Mouse (Mus musculus) left cerebral cortex, adult 8-10 months (tissue): Measurements from ENCODE around the gene Mast1. TPM values are rescaled to one million over a fixed set of nuclear protein-coding genes. Genes with fewer than 3 reads are reported as not detected.

ENCODE experiments used
- DNase-seq, 2 experiments: peaks; one replicate each; pipeline ENCODE4 v3.0.0; 2022; ENCODE audit warnings: low spot score in 2 of 2
- total RNA-seq, 4 experiments: library from RNA; stranded (reverse); gene quantifications; 2 replicates each; pipeline ENCODE4 v1.2.4; 2022

Mast1 gene
- total RNA-seq, 4 experiments from 2014 or later, result 69.1 to 76.7 (median 74.1) TPM

DNA sequence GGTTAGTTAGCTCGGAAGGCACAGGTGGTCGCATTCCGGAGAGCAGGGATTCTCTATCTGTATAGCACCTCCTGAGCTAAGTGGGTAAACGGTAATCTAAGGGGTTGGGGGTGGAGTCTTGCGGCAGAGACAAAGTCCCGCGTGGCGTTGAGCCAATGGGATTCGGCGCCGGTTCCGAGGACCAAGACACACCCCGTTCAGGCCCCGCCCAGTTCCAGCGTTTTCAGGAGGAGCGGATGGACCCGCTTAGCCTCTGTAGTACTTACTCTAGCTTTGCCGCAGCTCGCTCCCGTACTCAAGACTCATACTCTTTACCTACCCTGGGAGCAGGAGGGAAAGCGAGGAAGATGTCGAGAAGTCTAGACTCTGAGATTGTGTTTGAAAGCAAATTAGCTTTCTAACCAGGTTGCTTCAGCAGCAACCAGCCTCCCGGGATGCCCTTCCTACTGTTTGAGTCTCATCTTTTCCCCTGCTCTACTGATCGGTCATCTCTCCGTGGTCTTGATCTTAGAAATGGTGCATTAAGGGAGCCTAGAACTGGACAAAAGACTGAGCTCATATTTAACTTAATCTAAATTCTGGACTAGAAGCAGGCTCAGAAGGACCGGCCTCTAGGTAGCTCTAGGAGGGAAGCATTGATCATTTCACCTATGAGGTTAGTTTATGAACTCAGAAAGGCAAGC is 7.5 kb upstream of the Mast1 start:
- DNase-seq, result peak in 1 of 2 experiments; percentile 77

DNA sequence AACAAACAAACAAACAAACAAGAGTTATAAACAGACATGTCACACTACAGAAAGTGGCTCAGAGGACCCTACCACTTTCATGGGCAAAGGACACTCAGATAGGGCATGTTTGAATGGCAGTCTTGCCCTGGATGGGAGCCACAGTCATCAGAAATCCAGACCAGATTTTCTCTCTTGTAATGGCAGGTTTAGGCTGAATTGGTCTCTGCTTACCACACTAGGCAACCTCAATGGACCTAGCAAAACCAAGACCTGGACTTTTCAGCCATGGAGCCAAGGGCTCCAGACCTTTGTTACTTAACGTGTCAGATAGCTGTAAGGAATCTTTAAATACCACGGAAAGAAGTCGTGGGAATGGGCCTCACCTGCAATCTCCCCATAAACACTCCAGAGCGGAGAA is 6.5 kb upstream of the Mast1 start:
- no peak for DNase-seq

DNA sequence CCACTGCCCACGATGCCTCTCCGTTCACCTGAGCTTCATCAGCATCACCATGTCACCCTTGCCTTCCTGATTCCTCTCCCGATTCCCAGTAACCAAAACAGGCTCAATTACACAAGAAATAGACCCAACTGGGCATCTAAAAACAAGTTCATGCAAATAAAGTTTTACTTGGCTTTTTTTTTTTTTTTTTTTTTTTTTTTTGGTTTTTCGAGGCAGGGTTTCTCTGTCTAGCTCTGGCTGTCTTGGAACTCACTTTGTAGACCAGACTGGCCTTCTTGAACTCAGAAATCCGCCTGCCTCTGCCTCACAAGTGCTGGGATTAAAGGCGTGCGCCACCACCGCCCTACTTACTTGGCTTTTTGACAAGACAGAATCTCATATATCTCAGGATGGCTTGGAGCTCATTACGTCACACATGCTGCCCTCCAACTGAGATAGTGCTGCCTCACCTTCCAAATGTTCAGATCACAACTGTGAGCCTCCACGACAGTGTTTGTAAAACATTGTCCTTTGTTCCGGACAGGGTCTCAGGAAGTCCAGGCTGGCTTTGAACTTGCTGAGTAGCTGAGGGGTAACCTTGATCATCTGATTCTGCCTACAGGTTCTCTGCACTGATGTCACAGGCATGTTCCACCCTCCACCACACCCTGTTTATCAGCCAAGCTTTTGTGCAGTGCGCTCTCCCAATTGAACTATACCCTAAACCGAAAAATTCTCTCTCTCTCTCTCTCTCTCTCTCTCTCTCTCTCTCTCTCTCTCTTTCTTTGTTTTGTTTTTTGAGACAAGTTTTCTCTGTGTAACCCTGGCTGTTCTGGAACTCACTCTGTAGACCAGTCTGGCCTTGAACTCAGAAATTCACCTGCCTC is 694 bp upstream of the Mast1 start:
- DNase-seq, result no peak

DNA sequence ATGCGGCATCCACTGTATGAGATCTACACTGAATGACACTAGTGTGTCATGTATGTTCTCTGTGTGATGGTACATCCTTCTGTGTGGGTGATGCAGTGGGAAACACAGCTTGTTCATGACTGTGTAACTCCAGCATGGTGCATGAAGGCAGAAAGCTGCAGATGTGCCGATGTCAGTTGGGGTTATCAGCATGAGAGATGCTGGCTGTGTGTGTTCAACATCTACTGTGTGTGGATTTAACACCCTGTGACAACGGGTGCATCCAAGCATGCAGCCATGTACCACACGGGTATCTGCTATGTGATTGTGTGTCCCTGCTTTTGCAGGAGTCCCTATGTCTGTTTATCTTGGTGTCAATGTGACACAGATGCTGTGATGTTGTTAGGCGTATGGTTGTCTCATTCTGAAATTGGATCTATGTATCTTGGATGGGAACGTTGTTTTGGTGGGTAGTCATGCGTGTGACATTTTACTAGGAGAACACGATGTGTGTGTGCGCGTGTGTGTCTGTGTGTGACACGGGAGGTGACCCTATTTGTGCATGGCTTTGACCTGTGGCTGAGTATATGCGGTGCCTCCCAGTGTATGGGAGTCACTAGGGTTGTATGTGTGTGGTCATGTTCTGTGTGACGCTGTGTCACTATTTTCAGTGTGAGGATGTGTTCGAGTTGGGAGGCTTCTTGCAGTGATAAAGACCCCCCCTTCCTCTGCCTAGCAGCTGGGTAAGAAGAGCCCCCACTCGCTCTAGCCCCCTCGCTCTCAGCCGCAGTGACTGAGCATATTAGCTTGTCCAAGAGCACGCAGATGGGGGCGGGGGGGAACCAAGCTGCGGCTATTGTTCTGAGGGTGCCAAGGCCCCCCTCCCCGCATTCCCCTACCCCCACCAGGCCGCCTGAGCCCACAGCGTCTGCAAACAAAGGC is 858 bp downstream of the Mast1 start:
- no peak for DNase-seq

DNA sequence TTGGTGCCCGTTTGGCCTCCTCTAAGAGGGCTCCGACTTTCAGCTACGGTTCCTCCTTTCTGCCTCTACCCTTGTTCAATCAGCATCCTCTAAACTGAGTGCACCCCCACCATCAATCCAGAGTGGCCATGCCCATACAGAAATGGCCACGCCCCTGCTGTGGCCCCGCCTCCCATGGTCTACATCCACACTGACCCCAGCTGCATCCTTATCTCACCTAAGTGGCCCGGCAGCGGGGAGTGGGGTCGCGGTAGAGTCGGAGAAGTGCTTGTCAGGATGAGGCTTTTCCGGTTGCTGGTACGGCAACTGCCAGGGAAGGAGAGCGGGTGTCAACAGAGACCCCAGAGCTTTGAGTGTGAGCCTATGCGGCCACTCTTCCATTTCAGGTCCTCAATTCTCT is 1.7 kb downstream of the Mast1 start:
- DNase-seq, result no peak

DNA sequence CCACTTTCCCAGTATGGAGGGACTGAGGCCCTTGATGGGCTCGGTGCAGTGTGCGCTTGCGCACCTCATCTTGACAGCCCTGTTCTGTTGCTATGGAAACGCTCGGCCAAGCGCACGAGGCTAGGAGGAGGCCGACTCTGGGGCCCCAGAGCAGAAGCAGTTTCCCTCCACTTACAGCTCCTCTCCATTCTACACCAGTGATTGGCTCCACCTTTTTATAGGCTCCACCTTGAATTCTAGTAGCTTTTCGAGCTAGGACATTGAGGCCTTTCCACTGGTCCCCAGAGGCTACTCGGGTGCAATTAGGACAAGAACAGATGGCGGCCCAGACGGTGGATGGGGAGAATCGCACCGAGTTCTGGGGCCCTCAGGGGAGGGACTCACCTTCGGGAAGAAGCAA is 2.3 kb downstream of the Mast1 start:
- DNase-seq, result peak in 1 of 2 experiments; percentile 55

DNA sequence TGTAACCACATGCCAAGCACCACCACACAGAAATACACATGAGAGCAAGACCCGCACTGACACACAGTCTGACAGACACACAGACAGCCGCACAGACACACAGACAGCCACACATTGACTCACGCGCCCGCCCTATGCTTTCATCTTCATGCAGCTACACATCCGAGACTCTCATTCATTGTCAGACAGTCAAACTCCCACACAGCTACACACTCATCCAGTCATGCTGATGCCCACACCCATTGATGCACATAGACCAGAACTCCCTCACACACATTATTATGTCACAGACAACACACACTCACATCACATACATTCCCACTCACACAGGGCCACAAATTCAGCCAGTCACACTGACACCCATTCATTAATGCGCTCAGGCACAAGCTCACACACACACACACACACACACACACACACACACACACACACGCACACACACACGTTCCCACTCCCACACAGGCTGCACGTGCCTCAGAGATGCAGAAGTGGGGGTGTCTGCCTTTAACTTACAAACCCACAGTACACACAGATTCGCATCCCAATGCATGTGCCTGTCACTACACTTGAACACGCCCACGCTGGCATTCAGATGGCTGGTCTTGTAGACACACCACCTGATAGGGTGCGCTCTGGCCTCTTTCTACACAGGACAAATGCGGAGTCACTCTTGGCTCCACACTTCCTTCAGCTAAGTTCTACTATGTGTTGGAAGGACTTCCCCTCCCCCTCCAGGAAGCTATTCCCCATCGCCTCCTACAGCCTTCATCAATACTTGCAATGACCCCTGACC is 3.2 kb downstream of the Mast1 start:
- DNase-seq, result peak in 1 of 2 experiments; percentile 68

DNA sequence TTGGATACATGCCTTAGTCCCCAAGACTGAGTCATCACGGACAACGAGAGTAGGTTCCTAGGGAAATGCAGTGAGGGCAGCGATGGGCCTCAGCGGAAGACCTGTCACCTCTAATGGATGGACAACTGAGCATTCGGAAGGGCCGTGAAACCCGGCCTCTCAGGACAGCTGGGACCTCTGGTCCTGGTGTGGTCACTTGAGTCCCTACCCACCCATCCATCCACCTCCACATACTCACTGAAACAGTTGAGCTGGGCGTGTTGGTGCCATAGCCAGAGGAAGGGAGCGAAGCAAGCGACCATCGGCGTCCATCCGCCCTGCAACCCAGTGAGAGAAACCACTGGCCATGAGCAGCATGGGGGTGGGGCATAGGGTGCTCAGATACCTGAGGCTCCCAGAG is 6.6 kb downstream of the Mast1 start:
- no peak for DNase-seq

DNA sequence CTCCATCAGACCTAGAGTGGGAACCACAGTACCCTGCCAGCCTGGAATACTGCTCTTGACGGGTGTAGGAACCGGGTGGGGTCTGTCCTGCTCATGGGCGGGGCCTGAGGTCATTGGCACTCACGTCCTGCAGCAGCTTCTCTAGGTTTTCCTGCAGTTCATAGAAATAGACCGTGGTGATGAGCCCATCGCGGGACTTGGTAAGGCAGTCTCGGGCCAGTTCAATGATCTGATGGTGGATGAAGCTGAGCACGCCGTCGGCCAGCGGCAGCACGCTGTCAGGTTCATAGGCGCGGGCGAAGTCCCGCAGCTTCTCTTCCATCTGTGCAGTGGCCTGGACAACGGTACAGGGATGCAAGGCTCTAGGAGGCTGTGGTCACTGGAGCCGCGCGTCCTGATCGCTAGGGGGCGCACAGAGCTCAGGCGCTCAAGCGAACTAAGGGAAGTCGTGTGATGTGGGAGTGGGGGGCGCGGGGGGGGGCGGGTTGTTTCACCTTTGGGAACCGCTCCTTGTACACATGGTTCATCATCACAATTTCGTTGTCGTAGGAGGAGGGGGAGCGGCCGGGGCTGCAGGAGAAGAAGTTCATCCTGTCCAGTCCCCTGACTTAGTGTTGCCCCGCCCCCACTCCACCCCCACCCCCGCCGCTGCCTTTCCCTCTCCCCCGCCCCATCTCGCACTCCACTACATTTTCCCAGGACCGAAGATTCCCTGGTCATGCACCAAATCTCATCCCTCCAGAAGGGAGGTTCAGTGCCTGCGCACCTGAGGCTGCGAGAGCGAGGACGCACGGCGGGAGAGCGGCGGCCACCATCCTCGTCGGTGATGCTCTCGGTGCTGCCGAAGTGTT is 8.5 kb downstream of the Mast1 start:
- DNase-seq, result no peak

DNA sequence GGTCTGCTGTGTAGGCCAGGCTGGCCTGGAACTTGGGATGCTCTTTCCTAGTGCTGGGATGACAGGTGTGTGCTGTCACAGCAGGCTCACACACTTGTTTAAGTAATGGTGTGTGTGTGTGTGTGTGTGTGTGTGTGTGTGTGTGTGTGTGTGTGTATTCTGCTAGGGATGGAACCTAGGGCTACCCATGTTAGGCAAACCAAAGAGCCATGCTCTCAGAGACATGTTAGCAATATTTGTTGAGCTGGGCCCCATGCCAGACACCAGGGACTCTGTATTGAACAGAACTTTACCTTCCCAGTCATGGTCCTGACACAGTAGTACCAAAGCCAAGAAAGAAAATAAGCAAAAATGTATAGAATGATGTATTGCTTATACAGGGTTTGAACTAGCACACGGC is 9.6 kb downstream of the Mast1 start:
- DNase-seq, result no peak

DNA sequence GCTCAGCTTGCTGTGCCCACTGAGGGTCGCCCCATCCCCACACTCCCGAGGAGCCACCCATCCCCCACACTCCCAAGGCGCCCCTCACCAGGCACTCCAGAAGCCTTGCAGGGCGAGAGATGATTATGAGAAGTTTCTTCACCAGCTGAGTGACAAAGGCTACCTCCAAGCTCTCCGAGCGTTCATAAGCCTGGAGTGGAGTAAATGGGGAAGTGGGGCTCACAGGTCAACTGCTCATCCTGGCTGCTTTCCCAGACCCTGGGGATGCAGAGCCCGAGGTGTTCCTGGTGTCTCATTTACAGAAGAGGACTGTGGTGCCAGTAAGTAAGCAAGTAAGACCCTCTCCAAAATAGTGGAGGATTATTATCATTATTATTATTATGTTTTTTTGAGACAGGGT is 11.6 kb downstream of the Mast1 start:
- no peak for DNase-seq

DNA sequence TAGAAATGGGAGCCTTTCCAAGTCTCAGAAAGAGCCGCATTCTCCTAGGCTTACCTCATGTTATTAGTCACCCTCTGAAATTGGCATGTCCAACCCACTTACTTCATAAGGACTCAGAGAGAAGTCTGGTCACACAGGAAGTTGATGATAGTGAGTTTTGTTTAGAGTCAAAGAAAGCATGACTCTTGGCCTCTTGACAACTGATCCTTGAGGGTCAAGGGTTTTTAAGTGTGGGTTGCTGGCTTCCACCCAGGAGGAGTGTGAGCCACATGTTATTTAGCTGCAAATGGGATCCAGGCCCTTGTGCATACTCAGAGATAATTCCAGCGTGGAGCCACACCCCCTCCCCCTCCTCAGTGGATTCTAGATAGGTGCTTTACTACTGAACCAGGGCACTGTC is 15.6 kb downstream of the Mast1 start:
- no peak for DNase-seq

DNA sequence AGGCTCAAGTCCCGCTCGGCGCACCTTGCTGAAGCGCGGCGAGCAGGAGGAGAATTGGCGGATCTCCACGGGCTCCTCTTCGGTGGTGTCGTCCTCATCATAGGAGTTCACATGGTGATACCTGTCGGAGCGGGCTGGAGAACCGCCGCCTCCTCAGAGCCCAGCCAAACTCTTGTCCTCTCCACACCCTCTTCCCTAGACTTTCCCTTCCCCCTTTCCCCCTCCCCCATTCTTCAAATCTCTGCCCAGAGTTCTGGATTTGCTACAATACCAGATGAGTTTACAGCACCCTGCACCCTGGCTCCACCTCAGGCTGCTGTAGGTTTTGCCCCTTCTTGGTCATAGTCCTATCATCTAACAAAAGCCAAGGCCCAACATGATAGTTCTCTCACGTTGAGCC is 18.5 kb downstream of the Mast1 start:
- DNase-seq, result no peak

DNA sequence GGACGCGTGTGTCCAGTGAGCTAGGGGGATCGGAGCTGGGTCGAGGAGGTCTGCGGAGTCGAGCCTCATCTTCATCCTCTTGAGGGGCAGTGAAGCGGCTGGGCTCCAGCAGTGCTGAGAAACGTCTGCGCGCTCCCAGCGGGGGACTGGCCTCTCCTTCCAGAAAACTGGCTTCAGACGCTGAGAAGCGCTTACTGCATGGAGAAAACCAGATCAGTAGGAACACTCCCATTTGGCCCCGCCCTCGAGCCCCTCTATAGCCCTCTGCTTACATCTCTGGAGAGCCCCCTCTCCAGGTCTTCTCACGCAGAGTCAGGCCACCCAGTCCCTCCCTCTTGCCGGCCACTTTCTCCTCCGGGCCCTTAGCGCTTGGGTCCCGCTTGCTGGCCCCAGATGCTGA is 19.4 kb downstream of the Mast1 start:
- no peak for DNase-seq

DNA sequence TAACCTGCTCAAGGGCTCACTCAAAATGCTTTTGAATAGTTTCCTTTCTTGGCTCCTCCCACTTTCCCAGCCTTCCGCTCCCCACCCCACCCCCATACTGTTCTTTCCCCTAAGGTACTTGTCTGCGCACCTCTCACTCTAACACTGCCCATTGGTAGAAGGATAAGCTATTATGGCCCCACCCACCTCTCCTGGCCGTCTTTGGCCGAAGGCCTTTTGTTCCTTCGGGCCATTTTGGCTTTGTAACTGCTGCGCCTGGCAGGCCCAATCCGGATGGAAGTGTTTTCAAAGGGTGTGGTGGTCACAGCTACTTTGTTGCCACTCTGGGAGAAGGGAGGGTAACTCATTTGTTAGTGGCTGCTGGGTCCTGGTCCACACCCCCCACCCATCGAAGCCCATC is 21.9 kb downstream of the Mast1 start:
- DNase-seq, result no peak

DNA sequence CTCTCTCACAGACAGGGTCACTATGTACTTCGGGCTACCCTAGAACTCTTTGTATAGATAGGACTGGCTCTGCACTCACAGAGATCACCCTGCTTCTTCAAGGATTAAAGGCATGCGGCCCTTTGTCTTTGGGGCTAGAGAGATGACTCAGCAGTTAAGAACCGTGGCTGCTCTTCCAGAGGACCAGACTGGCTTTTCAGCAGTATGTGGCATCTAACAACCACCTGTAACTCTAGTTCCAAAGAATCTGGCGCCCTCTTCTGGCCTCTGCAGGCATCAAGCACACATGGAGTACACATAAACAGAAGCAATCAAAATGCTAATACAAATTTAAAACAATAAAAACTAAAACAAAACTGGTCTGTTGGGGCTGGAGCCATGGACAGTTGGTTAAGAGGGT is 23.2 kb downstream of the Mast1 start:
- DNase-seq, result no peak

DNA sequence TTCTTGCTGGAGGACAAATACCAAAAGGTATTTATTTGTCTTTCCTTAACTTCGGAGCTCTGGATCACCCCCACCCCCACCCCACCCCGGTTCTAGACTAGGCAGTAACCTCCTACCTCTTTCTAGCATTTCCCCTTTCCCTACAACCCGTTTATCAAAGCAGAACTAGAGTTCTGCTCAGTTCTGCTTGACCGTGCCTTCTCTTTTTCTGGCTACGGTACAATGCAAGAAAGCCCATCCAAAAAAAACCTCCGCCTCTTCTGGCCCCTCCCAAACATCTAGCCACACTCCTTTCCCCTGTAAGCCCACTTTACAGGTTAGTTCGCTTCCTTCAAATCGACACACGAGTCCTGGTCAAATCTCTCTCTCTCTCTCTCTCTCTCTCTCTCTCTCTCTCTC is 23.7 kb downstream of the Mast1 start:
- no peak for DNase-seq

DNA sequence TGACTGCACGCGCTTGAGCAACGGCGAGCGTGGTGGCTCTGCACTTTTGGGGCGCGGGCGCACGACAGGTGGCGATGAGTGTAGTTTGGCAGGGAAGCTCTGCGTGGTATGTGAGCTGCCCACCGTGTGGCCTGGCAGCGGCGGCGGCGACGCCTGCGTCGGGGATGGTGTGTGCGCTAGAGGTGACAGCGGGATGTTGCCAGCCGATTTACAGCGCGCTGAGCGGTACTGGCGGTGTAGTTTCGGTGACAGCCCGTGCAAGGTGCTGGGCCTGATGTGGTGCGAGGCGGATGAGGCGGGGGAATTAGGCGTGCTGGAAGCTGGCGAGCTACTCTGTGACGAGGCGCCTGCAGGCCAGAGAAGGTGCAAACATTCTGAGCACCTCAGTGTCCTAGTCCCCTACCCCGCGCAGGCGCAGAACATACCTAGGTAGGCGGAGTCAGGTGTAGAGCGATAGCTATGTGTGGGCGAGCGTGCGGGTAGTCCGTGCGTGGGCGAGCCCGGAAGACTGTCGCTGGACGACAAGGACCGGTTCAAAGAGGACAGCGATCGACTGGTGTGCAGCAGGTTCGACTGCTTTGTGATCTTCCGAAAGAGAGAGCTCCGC is 24.2 kb downstream of the Mast1 start:
- peak in 1 of 2 experiments; percentile 73 for DNase-seq

DNA sequence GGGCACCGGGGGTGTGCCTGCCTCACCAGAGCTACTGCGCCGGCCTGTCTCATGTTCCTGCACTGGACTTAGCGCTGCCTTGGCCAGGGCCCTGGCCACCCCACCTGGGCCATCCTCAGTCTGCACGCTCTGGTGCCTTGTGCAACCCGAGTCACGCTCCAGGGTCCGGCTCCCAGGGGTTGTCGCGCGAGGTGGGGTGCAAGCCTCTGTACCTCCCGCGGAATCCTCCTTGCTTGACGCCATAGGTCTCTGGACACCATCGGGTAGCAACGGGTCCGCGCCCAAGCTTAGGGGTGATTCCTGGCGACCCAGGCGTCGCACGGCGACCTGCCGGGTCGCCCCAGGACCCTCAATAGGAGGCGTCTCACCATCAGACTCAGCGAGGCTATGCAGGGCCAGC is 24.8 kb downstream of the Mast1 start:
- no peak for DNase-seq

DNA sequence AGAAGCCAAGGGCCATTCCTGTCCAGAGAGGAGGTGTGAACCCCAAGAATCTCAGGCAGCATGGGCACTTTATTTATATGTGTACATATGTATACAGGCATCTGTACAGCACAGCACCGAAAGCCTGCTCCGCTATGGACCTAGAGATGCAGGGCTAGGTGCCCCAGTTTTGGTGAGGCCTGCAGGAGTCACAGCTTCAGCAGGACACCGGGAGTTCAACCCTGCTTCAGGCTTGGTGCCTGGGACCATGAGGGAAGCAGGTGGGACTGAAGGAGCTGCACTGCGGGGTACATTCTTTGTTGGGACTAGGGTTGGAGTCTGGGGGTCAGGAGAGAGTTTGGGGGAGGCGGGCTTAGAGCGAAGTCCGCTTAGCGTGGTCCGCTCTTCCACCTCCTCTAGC is 25.3 kb downstream of the Mast1 start:
- no peak for DNase-seq
